Mouse (Mus musculus): Measurements from ENCODE around the gene Ifi27l2a. TPM values are rescaled to one million over a fixed set of nuclear protein-coding genes. Genes with fewer than 3 reads are reported as not detected.

The Ifi27l2a gene
- polyA plus RNA-seq, 1 experiment from 2014 or later = 5.9 TPM

DNA sequence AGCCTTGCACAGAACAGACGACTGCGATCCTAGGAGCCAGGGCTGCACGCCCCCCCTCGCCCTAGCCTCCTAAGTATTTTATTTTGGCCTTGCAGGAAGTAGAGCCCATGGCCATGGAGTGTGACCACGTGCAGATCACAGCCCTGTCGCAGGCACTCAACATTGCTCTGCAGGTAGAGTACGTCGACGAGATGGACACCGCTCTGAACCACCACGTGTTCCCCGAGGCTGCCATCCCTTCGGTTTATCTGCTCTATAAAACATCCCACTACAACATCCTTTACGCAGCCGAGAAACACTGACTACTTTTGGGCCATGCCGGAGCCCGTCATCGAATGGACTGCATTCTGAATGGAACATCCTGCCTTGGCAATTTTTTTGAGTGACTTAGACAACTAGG, 39.3 kb downstream of the Ifi27l2a start:
- H3K4me3 ChIP-seq (ENCODE audit: low read length) = no peak overlapping the region
- no peak overlapping the region for H3K27ac ChIP-seq (ENCODE audit: low read depth, low read length)
- H3K9me3 ChIP-seq (ENCODE audit: control insufficient read depth, low read length) = no peaks in the 10 kb centered on the region
- H3K36me3 ChIP-seq (ENCODE audit: control insufficient read depth, insufficient read depth, low read length) = peaks cover 46% of the 10 kb centered on the region
- 87% methylated on average over 18 of the region's 18 CpGs for WGBS
- no peaks in the 10 kb centered on the region for H3K27me3 ChIP-seq (ENCODE audit: control insufficient read depth, insufficient read depth, low read length)
- H3K9ac ChIP-seq (ENCODE audit: low read depth, low read length) = no peak overlapping the region
- H3K4me1 ChIP-seq (ENCODE audit: control insufficient read depth, insufficient read depth, low read length) = no peaks in the 10 kb centered on the region
- ATAC-seq (ENCODE audit: low FRiP score, low TSS enrichment) = no peak
- no peak overlapping the region for H3K4me2 ChIP-seq (replicated peaks; ENCODE audit: low read depth, low read length)

DNA sequence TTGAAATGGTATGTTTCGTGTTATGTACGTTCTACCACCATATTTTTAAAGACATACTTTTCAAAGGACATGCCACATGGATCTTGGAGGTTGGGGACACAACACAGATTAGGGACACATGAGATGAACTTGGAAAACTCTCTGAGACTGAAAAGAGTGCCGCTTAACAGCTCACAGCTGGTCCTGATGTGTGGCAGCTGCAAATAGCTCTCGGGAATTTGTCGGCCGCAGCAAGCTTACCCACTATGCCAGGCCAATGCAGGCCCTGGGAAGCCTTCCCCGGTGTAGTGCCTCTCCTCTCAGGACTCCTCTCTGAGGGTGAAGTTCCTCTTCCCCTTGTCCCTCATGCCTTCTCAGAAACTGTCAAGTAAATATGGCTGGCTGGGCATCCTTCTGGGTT, 46.7 kb downstream of the Ifi27l2a start:
- no peaks in the 10 kb centered on the region for H3K36me3 ChIP-seq (ENCODE audit: control insufficient read depth, insufficient read depth, low read length)
- H3K27me3 ChIP-seq (ENCODE audit: control insufficient read depth, insufficient read depth, low read length) = no peaks in the 10 kb centered on the region
- no peaks in the 10 kb centered on the region for H3K9me3 ChIP-seq (ENCODE audit: control insufficient read depth, low read length)
- H3K4me1 ChIP-seq (ENCODE audit: control insufficient read depth, insufficient read depth, low read length) = no peaks in the 10 kb centered on the region
- WGBS = 79% methylated on average over 7 of the region's 7 CpGs
- H3K9ac ChIP-seq (ENCODE audit: low read depth, low read length) = no peak overlapping the region
- no peak overlapping the region for H3K4me3 ChIP-seq (ENCODE audit: low read length)
- H3K27ac ChIP-seq (ENCODE audit: low read depth, low read length) = no peak overlapping the region
- H3K4me2 ChIP-seq (replicated peaks; ENCODE audit: low read depth, low read length) = no peak overlapping the region
- no peak for ATAC-seq (ENCODE audit: low FRiP score, low TSS enrichment)

DNA sequence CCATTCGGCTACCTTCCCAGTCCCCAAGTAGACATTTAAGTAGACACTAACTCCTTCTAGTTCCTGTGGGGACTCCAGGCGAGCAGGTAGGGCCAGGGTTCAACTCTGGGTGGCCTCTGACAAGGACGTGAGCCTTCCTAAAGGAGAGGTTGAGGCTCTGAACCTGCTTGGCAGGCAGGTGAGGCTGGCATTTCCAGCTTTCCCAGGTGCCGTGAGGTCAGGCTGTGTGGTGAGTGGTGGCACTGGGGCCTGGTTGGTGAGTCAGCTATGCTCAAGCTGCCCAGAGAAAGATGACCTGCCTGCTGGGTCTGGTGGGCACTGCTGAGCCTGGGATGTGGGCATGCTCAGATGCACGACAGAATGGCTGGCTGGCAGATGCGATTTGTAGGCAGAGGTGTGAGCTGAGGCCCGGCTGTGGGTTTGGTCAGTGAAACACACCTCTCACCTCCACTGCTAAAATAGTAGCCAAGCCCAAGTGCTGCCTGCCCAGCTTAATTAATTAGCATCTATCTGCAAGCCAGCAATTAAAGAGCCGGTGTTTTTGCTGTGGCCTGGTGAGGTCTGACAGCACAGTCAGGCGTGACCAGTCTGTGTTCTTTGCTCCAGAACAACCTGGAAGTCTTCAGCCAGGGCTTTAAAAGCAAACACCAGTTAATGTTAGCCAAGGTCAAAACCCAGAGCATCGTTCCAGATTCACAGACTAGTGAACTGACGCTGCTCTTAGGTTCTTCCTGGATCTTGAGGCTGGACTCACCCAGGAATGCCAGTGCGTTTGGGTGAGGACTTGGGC, 47.8 kb downstream of the Ifi27l2a start:
- Histone ChIP-seq H3K9ac (ENCODE audit: low read depth, low read length) (no peak overlapping the region), H3K27ac (ENCODE audit: low read depth, low read length) (no peak overlapping the region), H3K9me3 (ENCODE audit: control insufficient read depth, low read length) (no peaks in the 10 kb centered on the region), H3K27me3 (ENCODE audit: control insufficient read depth, insufficient read depth, low read length) (no peaks in the 10 kb centered on the region), H3K4me3 (ENCODE audit: low read length) (no peak overlapping the region), H3K4me1 (ENCODE audit: control insufficient read depth, insufficient read depth, low read length) (no peaks in the 10 kb centered on the region), H3K4me2 (replicated peaks; ENCODE audit: low read depth, low read length) (no peak overlapping the region), H3K36me3 (ENCODE audit: control insufficient read depth, insufficient read depth, low read length) (no peaks in the 10 kb centered on the region)
- no peak for ATAC-seq (ENCODE audit: low FRiP score, low TSS enrichment)
- 49% methylated on average over 12 of the region's 12 CpGs for WGBS

DNA sequence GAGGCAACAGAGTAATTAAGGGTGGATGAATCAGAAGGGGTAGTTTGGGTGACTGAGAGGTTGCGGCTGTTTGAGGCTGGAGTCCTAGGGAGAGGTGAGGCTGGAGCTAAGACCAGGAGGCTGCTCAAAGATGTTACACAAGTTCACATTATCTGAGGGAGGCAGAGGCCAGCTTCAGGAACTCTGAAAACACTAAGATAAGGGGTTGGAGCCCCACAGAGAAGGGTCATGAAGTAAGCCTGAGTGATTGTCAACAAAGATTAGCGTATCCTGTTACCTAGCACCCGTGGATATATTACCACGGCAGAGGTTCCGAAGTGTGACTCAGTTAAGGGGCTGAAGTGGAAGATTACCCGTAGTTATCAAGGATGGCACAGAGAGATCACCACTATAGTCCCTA, 50.0 kb downstream of the Ifi27l2a start:
- no peak overlapping the region for H3K9ac ChIP-seq (ENCODE audit: low read depth, low read length)
- WGBS = 32% methylated on average over 6 of the region's 6 CpGs
- no peaks in the 10 kb centered on the region for H3K36me3 ChIP-seq (ENCODE audit: control insufficient read depth, insufficient read depth, low read length)
- H3K4me1 ChIP-seq (ENCODE audit: control insufficient read depth, insufficient read depth, low read length) = peaks cover 5% of the 10 kb centered on the region; the same call in 1 of the 2 replicates
- H3K4me2 ChIP-seq (replicated peaks; ENCODE audit: low read depth, low read length) = no peak overlapping the region
- no peaks in the 10 kb centered on the region for H3K27me3 ChIP-seq (ENCODE audit: control insufficient read depth, insufficient read depth, low read length)
- H3K4me3 ChIP-seq (ENCODE audit: low read length) = no peak overlapping the region
- ATAC-seq (ENCODE audit: low FRiP score, low TSS enrichment) = no peak
- H3K27ac ChIP-seq (ENCODE audit: low read depth, low read length) = no peak overlapping the region
- H3K9me3 ChIP-seq (ENCODE audit: control insufficient read depth, low read length) = no peaks in the 10 kb centered on the region

Other genes with a start within 250 kb of the Ifi27l2a start
- gene Prima1, start 201.5 kb downstream of the Ifi27l2a start, polyA plus RNA-seq (2014; fragmentation: Nextera tagmentation; extraction: Ambion mirVana) = 0.21 and 0.49 TPM in 2 replicates
- not detected in 2 replicates for gene Fam181a, start 132.7 kb downstream of the Ifi27l2a start, polyA plus RNA-seq (2014; fragmentation: Nextera tagmentation; extraction: Ambion mirVana)
- 1.0 and 1.2 TPM in 2 replicates for gene Asb2, start 87.7 kb downstream of the Ifi27l2a start, polyA plus RNA-seq (2014; fragmentation: Nextera tagmentation; extraction: Ambion mirVana)
- 6.0 and 6.1 TPM in 2 replicates for gene Otub2, start 55.0 kb downstream of the Ifi27l2a start, polyA plus RNA-seq (2014; fragmentation: Nextera tagmentation; extraction: Ambion mirVana)
- gene 9330161L09Rik, start 35.9 kb downstream of the Ifi27l2a start, polyA plus RNA-seq (2014; fragmentation: Nextera tagmentation; extraction: Ambion mirVana) = 0.22 and 0.26 TPM in 2 replicates
- gene Ddx24, start 17.9 kb downstream of the Ifi27l2a start, polyA plus RNA-seq (2014; fragmentation: Nextera tagmentation; extraction: Ambion mirVana) = 73.9 and 93.9 TPM in 2 replicates
- gene Ifi27, start 9.5 kb downstream of the Ifi27l2a start, polyA plus RNA-seq (2014; fragmentation: Nextera tagmentation; extraction: Ambion mirVana) = 22.3 and 22.5 TPM in 2 replicates
- not detected in 2 replicates for gene Ifi27l2b, start 13.5 kb upstream of the Ifi27l2a start, polyA plus RNA-seq (2014; fragmentation: Nextera tagmentation; extraction: Ambion mirVana)
- 1.2 and 2.0 TPM in 2 replicates for gene Ppp4r4, start 88.6 kb upstream of the Ifi27l2a start, polyA plus RNA-seq (2014; fragmentation: Nextera tagmentation; extraction: Ambion mirVana)
- not detected in 2 replicates for gene Serpina10, start 187.8 kb upstream of the Ifi27l2a start, polyA plus RNA-seq (2014; fragmentation: Nextera tagmentation; extraction: Ambion mirVana)
- 0.47 and 0.95 TPM in 2 replicates for gene Serpina6, start 213.5 kb upstream of the Ifi27l2a start, polyA plus RNA-seq (2014; fragmentation: Nextera tagmentation; extraction: Ambion mirVana)
- not detected in 2 replicates for gene Serpina16, start 232.5 kb upstream of the Ifi27l2a start, polyA plus RNA-seq (2014; fragmentation: Nextera tagmentation; extraction: Ambion mirVana)

Data from kidney, embryonic 14.5 days (tissue).